Mouse (Mus musculus) layer of hippocampus, adult 18-20 months (tissue): Measurements from ENCODE around the gene Acads. TPM values are rescaled to one million over a fixed set of nuclear protein-coding genes. Genes with fewer than 3 reads are reported as not detected.
"Not testable (repeated sequence)": the region's sequence is repeated elsewhere in the genome, so short reads cannot be mapped to it uniquely, and the experiment has no call there.

Experiments
- DNase-seq, 2 experiments: peaks; one replicate each; pipeline ENCODE4 v3.0.0; 2022; ENCODE audit warnings: low spot score in 2 of 2
- total RNA-seq, 2 experiments: library from RNA; stranded (reverse); gene quantifications; 2 replicates each; pipeline ENCODE4 v1.2.3; 2021

The Acads gene
- total RNA-seq, 2 experiments from 2014 or later, result 7.5 to 8.1 TPM

DNA sequence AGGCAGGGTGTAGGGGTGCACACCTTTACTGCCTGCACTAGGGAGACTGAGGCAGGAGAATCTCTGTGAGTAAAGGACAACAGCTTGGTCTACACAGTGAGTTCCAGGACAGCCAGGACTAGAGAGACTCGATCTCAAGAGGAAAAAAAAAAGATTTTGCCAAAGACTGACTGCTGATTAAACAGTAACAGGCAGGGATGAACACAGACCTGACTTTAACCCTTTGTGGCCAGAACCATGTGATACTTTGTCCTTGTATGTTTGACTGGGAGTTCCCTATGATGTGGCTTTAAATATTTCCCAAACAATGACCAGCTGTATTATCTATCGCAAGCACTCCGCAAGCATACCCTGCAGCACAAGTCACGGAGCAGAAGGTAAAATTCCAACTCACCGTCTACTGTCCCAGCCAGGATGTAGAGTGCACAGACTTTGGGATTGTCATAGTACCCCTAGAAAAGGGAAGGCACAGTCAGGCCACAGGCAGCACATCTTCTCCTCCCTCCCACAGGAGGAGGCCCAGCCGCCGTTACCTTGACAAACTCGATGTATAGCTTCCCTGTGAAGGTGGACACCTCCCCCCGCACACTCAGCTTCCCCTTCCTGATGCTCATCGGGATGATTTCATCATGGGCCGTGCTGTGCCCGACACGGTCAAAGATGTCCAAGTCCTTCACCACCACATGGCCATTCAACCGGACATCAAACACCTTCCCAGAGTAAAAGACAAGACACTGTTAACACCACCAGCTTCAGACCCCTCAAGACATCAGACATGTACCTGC lies 30.7 kb upstream of the Acads start:
- DNase-seq, result no peak

DNA sequence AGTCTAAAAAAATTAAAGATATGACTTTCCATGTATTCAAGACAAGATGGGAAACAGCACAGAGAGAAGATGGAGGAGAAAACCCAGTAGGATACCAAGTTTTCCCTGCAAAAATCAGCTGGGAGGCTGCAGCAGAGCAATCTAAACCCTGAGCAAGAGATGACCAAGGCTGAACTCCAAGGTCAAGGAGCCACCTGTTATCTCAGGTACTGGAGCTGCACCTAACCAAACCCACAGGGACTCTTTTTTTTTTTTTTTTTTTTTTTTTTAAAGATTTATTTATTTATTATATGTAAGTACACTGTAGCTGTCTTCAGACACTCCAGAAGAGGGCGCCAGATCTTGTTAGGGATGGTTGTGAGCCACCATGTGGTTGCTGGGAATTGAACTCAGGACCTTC lies 29.7 kb upstream of the Acads start:
- not testable (repeated sequence) for DNase-seq

DNA sequence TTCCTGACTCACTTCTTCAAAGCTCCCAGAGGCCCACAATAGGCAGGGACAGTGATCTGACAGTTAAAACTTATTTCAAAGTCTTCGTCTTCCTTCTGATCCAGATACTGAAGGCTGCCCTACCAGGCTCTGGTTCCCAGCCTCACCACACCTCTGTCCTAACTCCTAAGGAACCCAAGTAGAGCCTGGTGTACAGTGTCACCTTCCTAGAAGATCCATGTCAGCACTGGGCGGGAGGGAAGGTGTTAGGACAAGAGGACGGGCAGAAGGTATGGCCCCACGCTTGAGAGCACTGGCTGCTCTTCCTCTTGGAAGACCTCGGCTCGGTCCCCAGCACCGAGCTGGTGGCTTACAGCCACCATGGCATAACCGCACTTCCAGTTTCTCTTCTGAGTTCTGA lies 29.2 kb upstream of the Acads start:
- DNase-seq, result no peak

DNA sequence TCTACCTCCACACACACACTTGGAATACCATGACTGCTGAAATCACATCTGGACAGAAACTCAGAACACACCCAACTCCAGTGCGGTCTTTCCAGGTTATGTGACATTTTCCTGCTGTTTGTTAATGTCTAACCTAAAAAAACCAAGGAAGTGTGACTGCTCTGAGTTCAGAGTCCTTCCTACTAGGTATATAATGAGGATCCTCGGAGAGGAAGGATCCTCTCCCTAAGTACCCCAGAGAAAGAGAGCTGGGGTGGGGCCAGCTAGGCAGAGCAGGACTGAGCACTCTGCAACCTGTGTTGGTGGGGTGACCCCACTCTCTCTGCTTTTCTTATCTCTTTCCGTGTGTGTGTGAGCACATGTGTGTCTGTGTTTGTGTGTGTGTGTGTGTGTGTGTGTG lies 28.2 kb upstream of the Acads start:
- DNase-seq, result no peak

DNA sequence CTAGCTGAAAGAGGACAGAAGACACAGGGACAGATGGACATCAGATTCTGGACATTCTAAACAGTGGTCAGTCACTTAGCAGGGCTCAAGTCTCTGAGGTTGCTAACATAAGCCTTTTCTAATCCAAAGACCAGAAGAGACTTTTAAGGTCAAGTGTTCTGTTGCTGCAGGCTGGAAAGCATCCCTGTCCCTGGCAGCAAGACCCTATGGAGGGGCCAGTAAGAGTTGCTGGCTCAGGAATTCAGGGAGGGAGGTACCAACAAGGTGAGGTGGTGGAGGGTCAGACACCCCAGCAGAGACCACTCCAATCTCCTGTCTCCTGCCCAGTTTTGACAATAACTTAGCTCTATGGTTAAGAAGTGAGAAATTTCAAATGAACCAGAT lies 27.6 kb upstream of the Acads start:
- DNase-seq, result no peak

DNA sequence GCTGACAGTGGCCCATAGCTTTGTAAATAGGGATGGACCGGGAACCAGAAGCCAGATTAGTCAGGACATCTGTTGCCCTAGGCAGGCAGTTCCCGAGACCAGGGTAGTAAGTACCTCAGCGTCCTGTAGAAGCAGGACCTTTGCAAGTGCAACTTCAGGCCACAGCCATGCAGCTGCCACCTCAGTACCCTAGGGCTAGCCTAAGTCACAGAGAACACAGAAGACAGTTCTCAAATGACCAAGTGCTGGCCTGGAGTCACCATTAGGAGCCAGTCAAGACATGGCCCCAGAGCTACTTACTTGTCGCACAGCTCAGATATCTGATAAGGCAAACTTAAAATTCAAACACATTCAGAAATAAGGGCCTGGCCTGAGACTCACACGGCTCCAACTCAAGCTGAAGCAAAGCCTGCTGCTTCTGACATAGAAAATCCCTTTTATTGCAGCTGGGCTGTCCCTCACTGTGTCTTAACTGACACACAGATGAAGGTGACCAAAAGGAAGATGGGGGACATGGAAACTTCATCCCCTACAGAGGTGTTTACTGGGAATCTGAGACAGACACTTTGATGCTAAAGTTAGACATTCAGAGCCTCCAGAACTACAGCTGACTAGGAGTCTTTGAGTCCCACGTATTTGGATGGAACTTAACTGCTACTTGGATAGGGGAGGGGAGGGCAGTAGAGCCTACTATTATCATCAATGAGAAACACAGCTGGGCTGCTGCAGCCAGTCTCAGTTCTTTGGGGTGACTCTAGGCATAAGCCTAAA lies 27.0 kb upstream of the Acads start:
- DNase-seq, result no peak

DNA sequence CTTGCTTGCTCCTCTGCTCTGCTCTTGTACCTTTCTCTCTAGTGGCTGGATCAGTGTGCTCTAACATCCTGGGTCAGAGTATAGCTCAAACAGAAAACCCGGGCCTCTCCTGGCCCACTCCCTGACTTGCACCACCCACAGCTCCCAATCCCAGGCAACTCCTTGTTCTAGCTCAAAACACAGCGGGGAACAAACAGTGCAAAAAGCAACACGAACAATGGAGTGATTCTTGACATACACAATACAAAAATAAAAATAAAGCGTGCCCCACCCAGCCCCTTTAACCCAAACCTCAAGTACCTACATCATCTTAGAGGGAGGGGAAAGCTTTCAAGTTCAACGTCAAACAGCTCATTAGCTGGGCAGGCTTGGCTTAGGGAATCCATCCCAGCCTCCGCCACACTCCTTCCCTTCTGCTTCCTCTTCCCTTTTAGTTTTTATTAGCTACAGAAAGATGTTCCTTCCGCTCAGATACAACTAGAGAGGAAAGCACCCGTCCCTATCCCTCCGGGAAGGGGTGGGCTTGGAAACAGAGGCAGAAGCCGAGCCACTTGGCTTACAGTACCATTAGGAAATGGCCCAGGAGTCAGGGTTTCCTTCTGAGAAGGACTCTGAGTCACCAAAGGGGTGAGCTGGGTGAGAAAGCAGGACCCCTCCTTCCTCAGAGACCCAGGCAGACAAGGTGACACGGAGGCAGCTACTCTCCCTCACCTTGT lies 26.3 kb upstream of the Acads start:
- peak in 1 of 2 experiments; percentile 50 for DNase-seq

DNA sequence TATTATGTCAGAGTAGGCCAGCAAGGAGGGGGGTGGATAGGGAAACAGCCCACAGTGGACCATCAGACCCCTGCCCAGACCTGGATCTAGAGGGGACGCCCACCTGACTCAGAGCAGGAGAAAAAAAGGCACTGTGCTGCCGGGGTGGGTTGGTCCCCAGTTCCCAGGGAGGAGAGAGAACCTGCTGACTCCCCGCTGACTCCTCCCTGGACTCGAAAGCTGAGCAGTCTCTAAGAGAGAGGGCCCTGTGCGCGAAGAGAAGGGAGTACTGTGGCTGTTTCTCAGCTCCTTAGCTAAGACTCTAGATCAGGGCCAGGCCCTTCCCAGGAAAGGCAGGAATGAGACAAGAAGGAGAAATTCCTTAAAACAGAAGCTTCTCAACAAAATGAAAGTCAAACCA lies 25.3 kb upstream of the Acads start:
- DNase-seq, result no peak

DNA sequence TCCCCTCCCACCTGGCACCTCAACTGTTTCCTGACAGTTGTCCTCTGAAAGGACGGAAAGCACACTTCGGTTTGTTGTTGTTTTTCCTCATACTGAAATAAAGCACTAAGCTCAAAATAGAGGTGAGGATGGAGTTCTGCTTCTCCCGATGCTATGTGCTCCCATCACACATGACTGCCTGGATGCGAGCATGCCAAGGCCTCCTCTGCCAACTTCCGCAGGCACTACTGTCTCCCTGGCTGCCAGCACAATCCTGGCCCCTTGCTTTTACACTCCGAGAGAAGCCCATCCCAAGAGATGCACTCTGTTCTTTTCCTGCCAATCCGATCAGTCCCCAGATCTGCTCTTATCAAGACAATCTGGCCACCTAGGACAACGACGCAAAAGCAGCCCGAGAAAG lies 24.4 kb upstream of the Acads start:
- DNase-seq, result peak in 1 of 2 experiments; percentile 62

DNA sequence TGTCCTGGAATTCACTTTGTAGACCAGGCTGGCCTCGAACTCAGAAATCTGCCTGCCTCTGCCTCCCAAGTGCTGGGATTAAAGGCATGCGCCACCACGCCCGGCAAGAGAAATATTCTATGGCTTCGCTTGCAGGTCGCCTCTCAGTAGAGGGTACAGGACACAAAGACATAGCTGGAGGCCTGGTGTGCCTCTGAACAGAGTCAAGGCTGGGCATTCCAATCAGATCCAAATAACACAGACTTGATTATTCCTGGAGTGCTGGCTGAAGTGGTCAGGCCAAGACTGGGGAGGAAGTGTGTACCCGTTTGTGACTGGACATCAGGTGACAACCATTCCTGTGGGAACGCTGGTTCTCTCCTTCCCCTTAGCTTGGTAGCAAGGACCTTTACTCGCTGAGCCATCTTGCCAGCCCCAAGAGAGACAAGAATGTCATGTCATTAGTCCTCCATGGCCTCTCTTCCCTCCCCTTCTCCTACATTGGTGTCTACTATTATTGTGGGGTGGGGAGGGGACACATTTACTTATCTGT lies 23.1 kb upstream of the Acads start:
- no peak for DNase-seq

DNA sequence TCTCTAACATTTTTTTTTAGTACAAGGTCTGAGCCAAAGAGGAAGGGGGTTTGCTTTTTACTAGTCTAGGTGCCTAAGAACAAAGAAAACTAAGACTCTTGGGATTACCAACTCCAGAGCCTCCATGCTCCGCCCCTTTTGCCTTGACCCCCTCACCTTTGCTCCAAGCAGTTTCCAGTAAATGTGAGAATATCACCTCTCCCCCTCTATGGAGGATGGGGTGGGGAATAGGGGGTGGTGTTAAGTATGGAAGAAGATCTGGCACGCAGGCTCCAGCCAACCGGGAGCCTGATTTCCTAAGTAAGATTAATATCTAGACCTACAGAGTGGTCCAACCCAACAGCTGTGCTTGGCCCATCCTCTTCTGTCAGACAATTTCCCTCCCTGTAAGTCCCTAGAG lies 21.6 kb upstream of the Acads start:
- no peak for DNase-seq

DNA sequence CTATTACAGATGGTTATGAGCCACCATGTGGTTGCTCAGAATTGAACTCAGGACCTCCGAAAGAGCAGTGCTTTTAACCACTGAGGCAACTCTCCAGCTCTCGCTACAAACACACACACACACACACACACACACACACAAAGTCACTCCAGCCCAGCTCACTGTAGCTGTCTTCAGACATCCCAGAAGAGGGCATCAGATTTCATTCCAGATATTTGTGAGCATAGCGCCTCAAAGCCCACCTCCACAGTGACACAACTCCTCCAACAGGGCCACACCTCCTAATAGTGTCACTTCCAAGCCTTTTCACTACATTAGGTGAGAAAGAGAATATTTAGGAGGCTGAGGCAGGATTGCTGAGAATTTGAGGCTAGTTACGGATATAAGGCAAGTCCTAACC lies 20.0 kb upstream of the Acads start:
- no peak for DNase-seq

DNA sequence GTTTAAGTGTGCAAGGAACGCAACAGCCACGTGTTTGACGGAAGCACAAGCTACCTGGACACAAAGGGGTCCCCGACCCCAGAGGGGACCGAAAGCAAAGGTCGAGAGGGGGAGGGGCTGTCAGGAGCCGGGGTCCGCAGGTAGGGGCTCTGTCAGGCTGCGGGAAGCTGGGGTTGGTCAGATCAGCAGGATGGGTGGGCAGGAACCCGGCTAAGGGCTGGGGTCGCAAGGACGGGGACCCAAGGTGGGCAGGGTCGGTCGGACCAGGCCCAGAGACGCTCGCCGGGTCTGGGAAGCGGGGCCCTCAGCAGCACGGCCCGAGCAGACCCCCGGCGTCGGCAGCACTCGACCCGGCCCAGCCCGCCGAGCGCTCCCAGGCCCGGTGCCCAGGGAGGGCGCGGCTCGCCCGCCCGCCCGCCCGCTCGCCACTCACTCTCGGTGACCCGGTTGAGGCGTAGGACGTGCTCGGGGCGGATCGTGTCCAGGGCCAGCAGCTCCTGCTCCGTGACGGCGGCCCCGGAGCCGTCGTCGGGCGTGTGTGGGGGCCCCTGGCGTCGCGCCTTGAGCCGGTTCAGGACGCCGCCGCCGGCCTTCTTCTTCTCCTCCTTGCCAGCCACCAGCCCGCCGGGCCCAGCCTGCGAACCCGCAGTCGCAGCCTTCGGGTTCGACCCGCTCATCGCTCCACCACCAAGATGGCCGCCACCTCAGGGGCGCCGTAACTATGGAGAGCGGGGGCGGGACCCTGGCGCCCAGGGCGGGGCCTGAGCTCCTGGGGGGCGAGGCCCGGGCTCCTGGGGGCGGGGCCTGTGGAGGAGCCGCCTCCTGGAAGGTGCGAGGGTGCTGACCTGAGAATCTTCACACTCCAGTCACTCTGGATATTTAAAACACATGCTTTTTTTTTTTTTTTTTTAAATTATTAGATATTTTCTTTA lies 15.4 kb upstream of the Acads start, which contains the start of gene Unc119b:
Gene Unc119b (minus strand): TSS at position 742 of the 932 bp plus-strand sequence.
- peak; percentile 78 to 87 for DNase-seq

DNA sequence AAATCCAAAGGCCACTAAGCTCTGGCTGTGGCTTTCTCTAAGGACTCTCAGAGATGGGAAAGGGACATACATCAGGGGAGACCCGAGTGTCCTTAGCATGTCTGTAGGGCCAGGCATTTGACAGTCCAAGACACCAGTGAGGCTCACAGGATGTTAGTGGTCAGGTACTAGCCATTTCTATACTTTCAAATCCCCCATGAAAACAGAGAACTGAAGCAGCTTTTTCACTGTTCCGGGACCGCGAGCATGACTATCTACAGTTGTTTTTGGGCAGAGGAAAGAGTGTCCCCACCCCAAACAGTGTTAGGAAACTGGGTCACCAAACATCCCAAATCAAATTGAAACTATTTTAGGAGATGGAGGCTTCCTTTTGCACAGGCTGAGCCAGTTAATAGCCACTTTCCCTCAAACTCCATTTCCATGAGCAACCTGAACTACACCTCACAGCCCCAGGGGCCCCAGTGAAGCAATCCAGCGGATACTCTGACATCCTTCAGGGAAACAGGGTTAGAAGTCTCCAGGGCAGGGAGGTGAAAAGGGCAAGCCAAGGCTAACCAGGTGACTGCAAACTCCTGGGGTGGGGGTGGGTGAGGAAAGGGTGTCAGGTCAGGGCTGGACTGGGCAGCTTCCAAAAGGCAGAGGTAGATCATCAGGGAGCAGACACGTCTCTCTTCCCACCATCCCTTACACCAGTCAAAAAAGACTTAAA lies 14.4 kb upstream of the Acads start:
- DNase-seq, result no peak

DNA sequence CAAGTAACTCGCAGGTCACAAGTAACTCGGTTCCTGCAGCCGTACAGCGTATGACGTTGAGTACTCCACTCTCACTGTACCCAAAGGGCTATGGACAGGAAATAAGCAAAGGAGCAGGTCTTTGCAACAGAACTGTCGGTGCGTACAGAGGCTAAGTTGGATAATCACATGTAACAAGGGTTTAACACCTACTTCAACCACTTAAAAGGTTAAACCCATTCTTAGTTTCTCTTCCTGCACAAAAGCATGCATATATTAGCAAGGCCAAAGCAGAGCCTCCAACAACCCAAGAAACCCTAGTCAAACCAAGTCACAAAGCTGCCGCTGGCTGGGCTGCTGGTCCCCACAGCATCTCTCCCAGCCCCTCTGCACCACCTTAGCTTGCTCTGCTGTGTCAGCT lies 13.3 kb upstream of the Acads start:
- no peak for DNase-seq

DNA sequence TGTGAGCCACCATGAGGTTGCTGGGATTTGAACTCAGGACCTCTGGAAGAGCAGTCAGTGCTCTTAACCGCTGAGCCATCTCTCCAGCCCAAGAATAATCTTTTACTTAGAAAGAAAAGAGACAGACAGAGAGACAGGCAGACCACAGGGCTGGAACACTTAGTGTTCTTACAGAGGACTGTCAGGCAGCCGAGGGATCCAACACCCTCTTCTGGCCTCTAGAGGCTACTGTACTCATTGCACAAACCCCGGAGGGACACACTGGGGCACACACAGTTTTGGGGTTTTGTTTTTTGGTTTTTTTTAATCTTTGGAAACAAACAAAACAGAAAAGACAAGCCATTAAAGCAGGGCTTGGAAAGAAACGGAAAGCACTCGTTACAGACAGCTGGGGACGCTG lies 10.2 kb upstream of the Acads start:
- DNase-seq, result no peak

DNA sequence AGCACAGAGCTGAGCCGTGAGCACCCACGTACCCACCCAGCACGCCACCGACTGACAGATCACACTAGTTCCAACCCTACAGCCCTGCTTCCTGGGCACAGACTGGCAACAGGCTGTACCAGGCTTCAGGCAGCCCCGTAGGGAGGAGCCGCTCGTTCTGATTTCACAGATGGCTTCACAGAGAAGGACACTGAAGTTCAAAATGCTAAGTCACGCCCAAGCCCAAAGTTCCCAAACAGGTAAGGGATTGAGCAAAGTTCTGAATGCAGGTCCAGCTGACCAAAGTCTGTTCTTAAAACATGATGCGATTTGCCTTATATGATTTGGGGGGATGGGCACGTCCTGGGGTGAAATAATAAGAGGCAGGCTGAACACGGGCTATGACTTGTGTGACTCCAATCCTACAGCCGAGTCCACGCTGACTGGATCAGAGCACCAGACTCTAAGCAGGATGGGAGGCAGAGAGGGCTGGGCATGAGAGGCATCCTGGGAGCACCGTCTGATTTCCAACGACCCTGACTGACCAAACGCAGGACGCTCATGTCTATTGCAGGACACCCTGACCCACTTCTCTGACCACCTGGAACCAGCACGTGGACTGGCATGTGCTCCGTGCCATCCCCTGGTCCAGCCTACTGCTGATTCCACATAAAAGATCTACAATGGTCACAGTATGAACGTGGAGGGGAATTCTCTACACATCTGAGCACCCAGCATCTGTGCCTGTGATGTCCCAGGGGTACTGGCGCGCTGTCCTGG lies 8.5 kb upstream of the Acads start:
- no peak for DNase-seq

DNA sequence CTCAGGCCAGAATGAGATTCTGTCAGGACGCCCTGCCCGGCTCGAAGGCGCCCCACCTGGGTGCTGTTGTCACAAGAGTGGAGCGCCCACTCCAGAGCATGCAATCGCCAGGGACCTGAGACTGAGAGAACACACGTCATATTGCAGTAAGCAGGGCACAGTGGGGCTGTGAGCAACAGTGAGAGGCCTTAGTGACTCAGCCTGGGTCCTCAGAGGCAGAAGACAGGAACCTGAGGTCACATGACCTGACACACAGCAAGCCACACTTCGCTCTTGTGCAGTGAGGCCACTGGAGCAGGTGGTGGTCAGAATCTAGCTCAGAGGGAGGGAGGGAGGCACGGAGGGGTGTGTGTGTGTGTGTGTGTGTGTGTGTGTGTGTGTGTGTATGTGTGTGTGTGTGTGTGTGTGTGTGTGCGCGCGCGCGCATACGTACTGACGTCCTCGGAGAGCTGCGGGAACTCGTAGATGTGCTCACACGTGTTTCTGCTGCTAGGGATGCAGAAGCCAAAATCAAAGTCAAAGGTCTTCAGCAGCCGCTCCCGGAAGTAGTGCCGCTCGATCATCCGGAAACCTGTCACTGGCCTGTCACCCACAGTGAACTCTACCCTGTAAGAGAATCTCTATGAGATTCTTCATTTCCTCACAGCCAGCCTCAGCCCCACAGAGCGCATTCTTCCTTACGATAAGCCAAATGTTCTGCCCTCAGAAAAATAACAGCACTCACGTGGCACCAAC lies 7.6 kb upstream of the Acads start:
- DNase-seq, result no peak
